Mouse (Mus musculus): ENCODE measurements around the gene Rnf123.

DNA sequence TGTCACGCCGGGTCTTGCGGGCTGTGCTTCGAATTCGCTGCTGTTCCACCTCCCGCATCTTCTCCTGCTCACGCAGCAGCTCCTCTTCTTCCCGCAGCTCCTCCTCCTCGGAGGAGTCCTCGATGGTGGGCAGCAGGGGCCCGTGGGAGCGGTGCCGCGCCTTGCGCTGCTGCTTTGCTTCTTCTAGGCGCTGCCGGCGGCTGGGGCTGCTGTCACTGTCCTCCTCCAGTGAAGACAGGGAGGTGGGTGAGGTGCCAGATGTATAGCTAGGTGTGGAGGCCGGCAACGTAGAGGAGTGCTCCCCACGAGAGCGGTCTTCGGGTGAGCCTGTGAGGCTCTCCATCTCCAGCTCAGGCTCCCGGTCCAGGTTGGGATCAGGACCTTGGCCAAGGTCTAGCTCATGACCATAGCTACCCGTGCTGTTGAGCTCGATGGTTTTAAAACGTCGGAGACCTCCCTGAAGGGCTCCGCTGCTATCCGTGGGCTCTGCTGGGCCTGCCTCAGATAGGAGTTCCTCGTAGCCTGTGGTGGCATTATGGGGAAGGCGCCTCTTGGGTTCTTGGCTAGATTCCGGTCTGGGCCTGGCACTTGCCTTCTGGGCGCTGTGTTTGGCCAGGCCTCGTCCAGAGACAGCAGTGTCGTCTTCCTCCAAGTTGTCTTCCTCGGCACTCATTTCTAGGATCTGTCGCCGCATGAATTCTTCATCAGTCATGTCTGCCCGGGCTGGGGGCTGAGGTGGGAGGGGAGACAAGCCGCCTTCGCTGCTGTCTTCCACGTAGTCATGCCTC lies 32.3 kb upstream of the Rnf123 start:
- TF ChIP-seq CTCF (IDR thresholded peaks at IDR 0.05; ENCODE audit: control insufficient read depth, insufficient read depth, low read length) (no peak), POLR2A (IDR thresholded peaks at IDR 0.05; ENCODE audit: borderline replicate concordance, control insufficient read depth, low read depth, low read length) (no peak)

Measured in bone marrow, adult 2 months (tissue).